Mouse (Mus musculus) gastrocnemius, adult 8-10 months (tissue): ENCODE results near the gene Epm2a. TPM values are rescaled to one million over a fixed set of nuclear protein-coding genes. Genes with fewer than 3 reads are reported as not detected.
"Not testable (repeated sequence)": the region's sequence is repeated elsewhere in the genome, so short reads cannot be mapped to it uniquely, and the experiment has no call there.

ENCODE experiments used
- DNase-seq, 2 experiments: peaks; one replicate each; pipeline ENCODE4 v3.0.0; 2022; ENCODE audit warnings: low spot score in 2 of 2
- total RNA-seq, 4 experiments: library from RNA; stranded (reverse); gene quantifications; 2 replicates each; pipeline ENCODE4 v1.2.4; 2022

Epm2a gene
- 100 to 1,000 TPM in 3 of 4 experiments, 10 to 100 TPM in 1; 97.5 to 118 (median 104) TPM for total RNA-seq

- peak; percentile 63 to 78 for DNase-seq
Measured at GRCm38 (mm10) chr10:11343205-11344141, at the start of gene Epm2a. Gene Epm2a (plus strand): TSS chr10:11343404.

- DNase-seq: no peak
Measured at GRCm38 (mm10) chr10:11298418-11298817, 44.8 kb upstream of the Epm2a start.

GRCm38 (mm10) chr10:11305365-11306053, 37.7 kb upstream of the Epm2a start:
- no peak for DNase-seq

- peak in 1 of 2 experiments; percentile 24 for DNase-seq
Measured at GRCm38 (mm10) chr10:11306054-11306367, 37.2 kb upstream of the Epm2a start.

- DNase-seq: no peak
Measured at GRCm38 (mm10) chr10:11309866-11310265, 33.3 kb upstream of the Epm2a start.

GRCm38 (mm10) chr10:11310481-11310880, 32.7 kb upstream of the Epm2a start:
- DNase-seq: no peak

GRCm38 (mm10) chr10:11317856-11318454, 25.2 kb upstream of the Epm2a start:
- not testable (repeated sequence) for DNase-seq

- DNase-seq: no peak
Measured at GRCm38 (mm10) chr10:11319446-11319970, 23.7 kb upstream of the Epm2a start.

GRCm38 (mm10) chr10:11322316-11322715, 20.9 kb upstream of the Epm2a start:
- no peak for DNase-seq

- no peak for DNase-seq
Measured at GRCm38 (mm10) chr10:11323202-11323898, 19.9 kb upstream of the Epm2a start.

- DNase-seq: no peak
Measured at GRCm38 (mm10) chr10:11326526-11326925, 16.7 kb upstream of the Epm2a start.

GRCm38 (mm10) chr10:11344536-11345468, 1.6 kb downstream of the Epm2a start:
- no peak for DNase-seq

GRCm38 (mm10) chr10:11350243-11350974, 7.2 kb downstream of the Epm2a start:
- DNase-seq: not testable (repeated sequence)

GRCm38 (mm10) chr10:11354609-11355008, 11.4 kb downstream of the Epm2a start:
- no peak for DNase-seq

GRCm38 (mm10) chr10:11361985-11362692, 18.9 kb downstream of the Epm2a start:
- DNase-seq: no peak

GRCm38 (mm10) chr10:11362896-11363487, 19.8 kb downstream of the Epm2a start:
- no peak for DNase-seq

- DNase-seq: no peak
Measured at GRCm38 (mm10) chr10:11381302-11381701, 38.1 kb downstream of the Epm2a start.

GRCm38 (mm10) chr10:11410926-11411325, 67.7 kb downstream of the Epm2a start:
- no peak for DNase-seq
